Mouse (Mus musculus) limb, embryonic 14.5 days (tissue): ENCODE data around the gene Spaca7. TPM values are rescaled to one million over a fixed set of nuclear protein-coding genes. Genes with fewer than 3 reads are reported as not detected.

Source experiments
- ATAC-seq: fragments of 200-750 bp; cut with Nextera tagmentation; 2 replicates; pipeline ENCODE4 v1.8.0; 2017; ENCODE audit warnings: low read depth, moderate number of reproducible peaks, moderate TSS enrichment; ENCODE audit not compliant: low FRiP score
- DNase-seq: peaks from one replicate; pipeline ENCODE4 v3.0.0-alpha.2; 2015; ENCODE audit warnings: low spot score
- H3K27ac ChIP-seq: fragments of 300-500 bp; sonication (generic); replicated peaks from 2 replicates; pipeline ENCODE4 v1.5.1; 2014; ENCODE audit warnings: low read depth, mild to moderate bottlenecking, low read length, moderate library complexity, mixed read lengths
- H3K27me3 ChIP-seq: fragments of 300-500 bp; sonication (generic); 2 replicates; pipeline ENCODE4 v1.6.1; 2014; ENCODE audit warnings: low read length, mixed read lengths; ENCODE audit not compliant: control insufficient read depth, insufficient read depth
- H3K36me3 ChIP-seq: fragments of 300-500 bp; sonication (generic); 2 replicates; pipeline ENCODE4 v1.6.1; 2014; ENCODE audit warnings: mild to moderate bottlenecking, low read length, moderate library complexity, mixed read lengths; ENCODE audit not compliant: control insufficient read depth, insufficient read depth
- H3K4me1 ChIP-seq: fragments of 300-500 bp; sonication (generic); 2 replicates; pipeline ENCODE4 v1.6.1; 2014; ENCODE audit warnings: antibody characterized with exemption, low read length, mixed read lengths; ENCODE audit not compliant: control insufficient read depth, insufficient read depth
- H3K4me2 ChIP-seq: fragments of 300-500 bp; sonication (generic); replicated peaks from 2 replicates; pipeline ENCODE4 v1.6.1; 2014; ENCODE audit warnings: low read depth, mild to moderate bottlenecking, low read length, moderate library complexity; ENCODE audit not compliant: severe bottlenecking
- H3K4me3 ChIP-seq: fragments of 300-500 bp; sonication (generic); replicated peaks from 2 replicates; pipeline ENCODE4 v1.5.1; 2014; ENCODE audit warnings: low read length
- H3K9ac ChIP-seq: fragments of 300-500 bp; sonication (generic); 2 replicates; pipeline ENCODE4 v1.6.1; 2014; ENCODE audit warnings: mild to moderate bottlenecking, low read depth, low read length, moderate library complexity; ENCODE audit not compliant: severe bottlenecking
- H3K9me3 ChIP-seq: fragments of 300-500 bp; sonication (generic); 2 replicates; pipeline ENCODE4 v1.6.1; 2016; ENCODE audit warnings: low read length; ENCODE audit not compliant: control insufficient read depth
- POLR2A ChIP-seq: fragments of 200-500 bp; IDR thresholded peaks from 2 replicates; pipeline ENCODE4 v1.8.0; 2012; ENCODE audit warnings: inconsistent platforms, mild to moderate bottlenecking, moderate library complexity, borderline replicate concordance; ENCODE audit not compliant: insufficient read depth, insufficient read length; ENCODE audit errors: extremely low read depth
- WGBS: fragments of 180-500 bp; shearing (Covaris S2); extraction: QIAGEN DNeasy Blood & Tissue Kit; methylation state at CpG from one replicate; pipeline ENCODE4 v1.1.7; 2014; 5-methylcytosine and 5-hydroxymethylcytosine counted together
- polyA plus RNA-seq, 2 experiments: library from polyadenylated mRNA; depleted of rRNA in 1 of 2; stranded (reverse) in 1 of 2; unstranded in 1 of 2; fragments of >200 nt; fragmentation: Nextera tagmentation in 1 of 2; extraction: Ambion mirVana in 1 of 2; gene quantifications; 2 replicates each; pipeline versions ENCODE4 v1.2.1 to v1.2.3; 2012 to 2014

Spaca7 gene
- polyA plus RNA-seq, 2 experiments, result not detected

GRCm38 (mm10) chr8:12555515-12556145, 17.2 kb upstream of the Spaca7 start:
- H3K4me2 ChIP-seq, result no peak overlapping the region
- 28% methylated on average over 15 of the region's 15 CpGs for WGBS
- H3K27me3 ChIP-seq, result no peaks in the 10 kb centered on the region
- 0 out of 2 replicates have a peak, but pooled peaks cover 4% of the 10 kb centered on the region for H3K9me3 ChIP-seq
- TF ChIP-seq POLR2A, result no peak
- no peak for ATAC-seq
- H3K4me1 ChIP-seq, result no peaks in the 10 kb centered on the region
- no peak overlapping the region for H3K27ac ChIP-seq
- no peak overlapping the region for H3K9ac ChIP-seq
- H3K36me3 ChIP-seq, result no peaks in the 10 kb centered on the region
- DNase-seq, result no peak
- H3K4me3 ChIP-seq, result no peak overlapping the region

GRCm38 (mm10) chr8:12558786-12559185, 14.0 kb upstream of the Spaca7 start:
- 47% methylated on average over 3 of the region's 3 CpGs for WGBS
- Histone ChIP-seq H3K4me3 (no peak overlapping the region), H3K4me2 (no peak overlapping the region), H3K36me3 (no peaks in the 10 kb centered on the region), H3K4me1 (no peaks in the 10 kb centered on the region), H3K9me3 (no peaks in the 10 kb centered on the region), H3K9ac (no peak overlapping the region), H3K27me3 (peaks cover 14% of the 10 kb centered on the region; the same call in 1 of the 2 replicates), H3K27ac (no peak overlapping the region)
- ATAC-seq, result no peak
- TF ChIP-seq POLR2A, result no peak
- DNase-seq, result no peak

- no peak for TF ChIP-seq POLR2A
- DNase-seq (peak; percentile 31), ATAC-seq (no peak)
- 22% methylated on average over 11 of the region's 11 CpGs for WGBS
- Histone ChIP-seq H3K4me1 (no peaks in the 10 kb centered on the region), H3K9ac (no peak overlapping the region), H3K9me3 (no peaks in the 10 kb centered on the region), H3K4me3 (no peak overlapping the region), H3K27ac (no peak overlapping the region), H3K4me2 (no peak overlapping the region), H3K36me3 (no peaks in the 10 kb centered on the region), H3K27me3 (peaks cover 19% of the 10 kb centered on the region; the same call in 1 of the 2 replicates)
Observed at GRCm38 (mm10) chr8:12561403-12561960, 11.3 kb upstream of the Spaca7 start.

- DNase-seq, result peak; percentile 62
- Histone ChIP-seq H3K36me3 (no peaks in the 10 kb centered on the region), H3K4me1 (no peaks in the 10 kb centered on the region), H3K27me3 (peaks cover 19% of the 10 kb centered on the region; the same call in 1 of the 2 replicates), H3K9me3 (no peaks in the 10 kb centered on the region), H3K4me3 (no peak overlapping the region), H3K4me2 (no peak overlapping the region), H3K9ac (no peak overlapping the region), H3K27ac (no peak overlapping the region)
- TF ChIP-seq POLR2A, result no peak
- ATAC-seq, result no peak
- 6% methylated on average over 4 of the region's 4 CpGs for WGBS
Observed at GRCm38 (mm10) chr8:12564307-12564706, 8.5 kb upstream of the Spaca7 start.

GRCm38 (mm10) chr8:12565488-12565887, 7.3 kb upstream of the Spaca7 start:
- peaks cover 19% of the 10 kb centered on the region; the same call in 1 of the 2 replicates for H3K27me3 ChIP-seq
- H3K4me2 ChIP-seq, result no peak overlapping the region
- no peaks in the 10 kb centered on the region for H3K9me3 ChIP-seq
- ATAC-seq, result no peak
- H3K4me3 ChIP-seq, result no peak overlapping the region
- no peaks in the 10 kb centered on the region for H3K36me3 ChIP-seq
- DNase-seq, result no peak
- no peak for TF ChIP-seq POLR2A
- no peak overlapping the region for H3K9ac ChIP-seq
- no peaks in the 10 kb centered on the region for H3K4me1 ChIP-seq
- 51% methylated on average over 10 of the region's 10 CpGs for WGBS
- no peak overlapping the region for H3K27ac ChIP-seq

- Histone ChIP-seq H3K9me3 (no peaks in the 10 kb centered on the region), H3K27me3 (peaks cover 16% of the 10 kb centered on the region; the same call in 1 of the 2 replicates), H3K27ac (no peak overlapping the region), H3K36me3 (no peaks in the 10 kb centered on the region), H3K9ac (no peak overlapping the region), H3K4me2 (no peak overlapping the region), H3K4me3 (no peak overlapping the region), H3K4me1 (no peaks in the 10 kb centered on the region)
- TF ChIP-seq POLR2A, result no peak
- 35% methylated on average over 7 of the region's 7 CpGs for WGBS
- no peak for ATAC-seq
- no peak for DNase-seq
Observed at GRCm38 (mm10) chr8:12566509-12566908, 6.3 kb upstream of the Spaca7 start.
